Mouse (Mus musculus) forebrain, embryonic 14.5 days (tissue): ENCODE data around the gene Hirip3. TPM values are rescaled to one million over a fixed set of nuclear protein-coding genes. Genes with fewer than 3 reads are reported as not detected.

Experiments
- ATAC-seq: fragments of 200-750 bp; cut with Nextera tagmentation; 2 replicates; pipeline ENCODE4 v1.8.0; 2017; ENCODE audit warnings: mild to moderate bottlenecking, moderate library complexity
- DNase-seq: peaks from one replicate; pipeline ENCODE4 v3.0.0-alpha.2; 2015; ENCODE audit warnings: low spot score
- H3K27ac ChIP-seq: fragments of 300-500 bp; sonication (generic); 2 replicates; pipeline ENCODE4 v1.5.1; 2014; ENCODE audit warnings: low read depth, mild to moderate bottlenecking, control low read depth, low read length, moderate library complexity
- H3K27me3 ChIP-seq: fragments of 300-500 bp; sonication (generic); replicated peaks from 2 replicates; pipeline ENCODE4 v1.6.1; 2014; ENCODE audit warnings: low read length, control low read depth, mixed read lengths; ENCODE audit not compliant: control insufficient read depth, insufficient read depth
- H3K36me3 ChIP-seq: fragments of 300-500 bp; sonication (generic); 2 replicates; pipeline ENCODE4 v1.6.1; 2014; ENCODE audit warnings: low read length, control low read depth; ENCODE audit not compliant: control insufficient read depth, insufficient read depth
- H3K4me1 ChIP-seq: fragments of 300-500 bp; sonication (generic); 2 replicates; pipeline ENCODE4 v1.6.1; 2014; ENCODE audit warnings: antibody characterized with exemption, low read length, control low read depth; ENCODE audit not compliant: control insufficient read depth, insufficient read depth
- H3K4me2 ChIP-seq: fragments of 300-500 bp; sonication (generic); 2 replicates; pipeline ENCODE4 v1.6.1; 2014; ENCODE audit warnings: mild to moderate bottlenecking, control low read depth, low read length
- H3K4me3 ChIP-seq: fragments of 300-500 bp; sonication (generic); 2 replicates; pipeline ENCODE4 v1.5.1; 2014; ENCODE audit warnings: low read depth, low read length, control low read depth
- H3K9ac ChIP-seq: fragments of 300-500 bp; sonication (generic); 2 replicates; pipeline ENCODE4 v1.6.1; 2014; ENCODE audit warnings: mild to moderate bottlenecking, low read length, control low read depth, moderate library complexity
- H3K9me3 ChIP-seq: fragments of 300-500 bp; sonication (generic); replicated peaks from 2 replicates; pipeline ENCODE4 v1.6.1; 2016; ENCODE audit warnings: low read length, control low read depth, mixed read lengths; ENCODE audit not compliant: control insufficient read depth
- WGBS: fragments of 180-500 bp; shearing (Covaris S2); extraction: QIAGEN DNeasy Blood & Tissue Kit; methylation state at CpG from one replicate; pipeline ENCODE4 v1.1.7; 2014; 5-methylcytosine and 5-hydroxymethylcytosine counted together
- polyA plus RNA-seq: library from polyadenylated mRNA; unstranded; fragments of >200 nt; fragmentation: Nextera tagmentation; extraction: Ambion mirVana; gene quantifications from 2 replicates; pipeline ENCODE4 v1.2.1, GENCODE M21; 2014

Hirip3 gene
- polyA plus RNA-seq, 1 experiment from 2014 or later, result 12.0 TPM

- H3K9me3 ChIP-seq, result no peaks in the 10 kb centered on the region
- peak overlapping the region; percentile 78 for H3K27ac ChIP-seq
- H3K4me3 ChIP-seq, result peak overlapping the region; percentile 61
- H3K4me2 ChIP-seq, result peak overlapping the region; percentile 68
- H3K4me1 ChIP-seq, result peaks cover 7% of the 10 kb centered on the region
- 11% methylated on average over 10 of the region's 10 CpGs for WGBS
- ATAC-seq (peak; percentile 16), DNase-seq (peak; percentile 11)
- H3K27me3 ChIP-seq, result no peaks in the 10 kb centered on the region
- H3K9ac ChIP-seq, result peak overlapping the region; percentile 82
- H3K36me3 ChIP-seq, result peaks cover 8% of the 10 kb centered on the region; the same call in 1 of the 2 replicates
Observed at GRCm38 (mm10) chr7:126823940-126824339, 37.8 kb upstream of the Hirip3 start.

GRCm38 (mm10) chr7:126825403-126825802 lies 36.4 kb upstream of the Hirip3 start:
- DNase-seq (no peak), ATAC-seq (no peak)
- H3K4me2 ChIP-seq, result peak overlapping the region; percentile 68; the same call in 1 of the 2 replicates
- H3K27me3 ChIP-seq, result no peaks in the 10 kb centered on the region
- H3K9ac ChIP-seq, result no peak overlapping the region
- no peak overlapping the region for H3K4me3 ChIP-seq
- H3K27ac ChIP-seq, result no peak overlapping the region
- no peaks in the 10 kb centered on the region for H3K9me3 ChIP-seq
- H3K4me1 ChIP-seq, result peaks cover 7% of the 10 kb centered on the region
- H3K36me3 ChIP-seq, result peaks cover 8% of the 10 kb centered on the region; the same call in 1 of the 2 replicates
- 24% methylated on average over 8 of the region's 8 CpGs for WGBS

- no peak overlapping the region; the same call in 1 of the 2 replicates for H3K9ac ChIP-seq
- H3K4me3 ChIP-seq, result no peak overlapping the region
- no peak for DNase-seq
- H3K27me3 ChIP-seq, result no peaks in the 10 kb centered on the region
- H3K4me2 ChIP-seq, result no peak overlapping the region; the same call in 1 of the 2 replicates
- H3K9me3 ChIP-seq, result no peaks in the 10 kb centered on the region
- no peak overlapping the region for H3K27ac ChIP-seq
- 81% methylated on average over 5 of the region's 5 CpGs for WGBS
- peaks cover 8% of the 10 kb centered on the region; the same call in 1 of the 2 replicates for H3K36me3 ChIP-seq
- H3K4me1 ChIP-seq, result peaks cover 7% of the 10 kb centered on the region
- ATAC-seq, result no peak
Observed at GRCm38 (mm10) chr7:126825952-126826351, 35.8 kb upstream of the Hirip3 start.

- H3K27me3 ChIP-seq, result no peaks in the 10 kb centered on the region
- H3K9me3 ChIP-seq, result no peaks in the 10 kb centered on the region
- WGBS, result 54% methylated on average over 5 of the region's 5 CpGs
- no peaks in the 10 kb centered on the region for H3K4me1 ChIP-seq
- peak within 1 kb of the TSS; percentile 23 for H3K4me3 ChIP-seq
- 0 out of 2 replicates have a peak, but pooled peaks cover 5% of the 10 kb centered on the region for H3K36me3 ChIP-seq
- H3K27ac ChIP-seq, result 0 out of 2 replicates have a peak within 1 kb of the TSS, but pooled peaks have one; percentile 5
- DNase-seq, result no peak
- H3K9ac ChIP-seq, result no peak within 1 kb of the TSS
- H3K4me2 ChIP-seq, result peak within 1 kb of the TSS; percentile 57
- no peak for ATAC-seq
Observed at GRCm38 (mm10) chr7:126831539-126831938, 30.2 kb upstream of the Hirip3 start, which contains the start of gene 4930451I11Rik. Gene 4930451I11Rik (minus strand): TSS chr7:126831639.

GRCm38 (mm10) chr7:126832036-126832598 lies 29.7 kb upstream of the Hirip3 start:
- H3K4me2 ChIP-seq, result peak overlapping the region; percentile 57
- no peaks in the 10 kb centered on the region for H3K4me1 ChIP-seq
- under 1% methylated on average over 21 of the region's 21 CpGs for WGBS
- peak overlapping the region; percentile 23 for H3K4me3 ChIP-seq
- H3K27ac ChIP-seq, result 0 out of 2 replicates have a peak overlapping the region, but pooled peaks have one; percentile 5
- no peak overlapping the region for H3K9ac ChIP-seq
- H3K27me3 ChIP-seq, result no peaks in the 10 kb centered on the region
- H3K9me3 ChIP-seq, result no peaks in the 10 kb centered on the region
- ATAC-seq (peak; percentile 91), DNase-seq (peak; percentile 88)
- 0 out of 2 replicates have a peak, but pooled peaks cover 5% of the 10 kb centered on the region for H3K36me3 ChIP-seq

- H3K4me1 ChIP-seq, result no peaks in the 10 kb centered on the region
- H3K4me2 ChIP-seq, result no peak overlapping the region
- H3K27me3 ChIP-seq, result no peaks in the 10 kb centered on the region
- 0 out of 2 replicates have a peak, but pooled peaks cover 5% of the 10 kb centered on the region for H3K36me3 ChIP-seq
- WGBS, result 94% methylated on average over 1 of the region's 1 CpGs
- no peaks in the 10 kb centered on the region for H3K9me3 ChIP-seq
- H3K4me3 ChIP-seq, result no peak overlapping the region
- ATAC-seq (no peak), DNase-seq (no peak)
- no peak overlapping the region for H3K9ac ChIP-seq
- no peak overlapping the region for H3K27ac ChIP-seq
Observed at GRCm38 (mm10) chr7:126833294-126833693, 28.5 kb upstream of the Hirip3 start.

GRCm38 (mm10) chr7:126843276-126843675 lies 18.5 kb upstream of the Hirip3 start:
- 76% methylated on average over 9 of the region's 9 CpGs for WGBS
- no peak overlapping the region for H3K4me2 ChIP-seq
- DNase-seq, result no peak

GRCm38 (mm10) chr7:126845516-126845915 lies 16.3 kb upstream of the Hirip3 start:
- 15% methylated on average over 2 of the region's 2 CpGs for WGBS
- 0 out of 2 replicates have a peak, but pooled peaks cover 8% of the 10 kb centered on the region for H3K27me3 ChIP-seq

More at GRCm38 (mm10) chr7:126843276-126843675, 18.5 kb upstream of the Hirip3 start:
- H3K27me3 ChIP-seq, result no peaks in the 10 kb centered on the region
- H3K4me3 ChIP-seq, result no peak overlapping the region
- no peak overlapping the region for H3K27ac ChIP-seq
- H3K9ac ChIP-seq, result no peak overlapping the region
- no peaks in the 10 kb centered on the region for H3K36me3 ChIP-seq
- H3K4me1 ChIP-seq, result peaks cover 5% of the 10 kb centered on the region
- no peak for ATAC-seq
- H3K9me3 ChIP-seq, result no peaks in the 10 kb centered on the region

GRCm38 (mm10) chr7:126847116-126847420 lies 14.7 kb upstream of the Hirip3 start, which contains the start of gene Doc2a:
Gene Doc2a (plus strand): TSS chr7:126847416.
- ATAC-seq (no peak), DNase-seq (no peak)
- no peak within 1 kb of the TSS for H3K27ac ChIP-seq
- peak within 1 kb of the TSS; percentile 99 for H3K4me2 ChIP-seq
- peaks cover 6% of the 10 kb centered on the region for H3K36me3 ChIP-seq
- H3K27me3 ChIP-seq, result 0 out of 2 replicates have a peak, but pooled peaks cover 8% of the 10 kb centered on the region
- peak within 1 kb of the TSS; percentile 74 for H3K9ac ChIP-seq
- H3K4me3 ChIP-seq, result peak within 1 kb of the TSS; percentile 55
- H3K9me3 ChIP-seq, result no peaks in the 10 kb centered on the region
- H3K4me1 ChIP-seq, result peaks cover 12% of the 10 kb centered on the region
- 25% methylated on average over 4 of the region's 4 CpGs for WGBS

More at GRCm38 (mm10) chr7:126845516-126845915, 16.3 kb upstream of the Hirip3 start:
- Histone ChIP-seq H3K4me2 (no peak overlapping the region), H3K9me3 (no peaks in the 10 kb centered on the region), H3K4me1 (peaks cover 12% of the 10 kb centered on the region), H3K9ac (no peak overlapping the region), H3K27ac (no peak overlapping the region), H3K36me3 (no peaks in the 10 kb centered on the region), H3K4me3 (no peak overlapping the region)
- ATAC-seq (no peak), DNase-seq (peak; percentile 52)
